19 mouse cellular contexts compared by ENCODE assay signal in the genomic region with DNA sequence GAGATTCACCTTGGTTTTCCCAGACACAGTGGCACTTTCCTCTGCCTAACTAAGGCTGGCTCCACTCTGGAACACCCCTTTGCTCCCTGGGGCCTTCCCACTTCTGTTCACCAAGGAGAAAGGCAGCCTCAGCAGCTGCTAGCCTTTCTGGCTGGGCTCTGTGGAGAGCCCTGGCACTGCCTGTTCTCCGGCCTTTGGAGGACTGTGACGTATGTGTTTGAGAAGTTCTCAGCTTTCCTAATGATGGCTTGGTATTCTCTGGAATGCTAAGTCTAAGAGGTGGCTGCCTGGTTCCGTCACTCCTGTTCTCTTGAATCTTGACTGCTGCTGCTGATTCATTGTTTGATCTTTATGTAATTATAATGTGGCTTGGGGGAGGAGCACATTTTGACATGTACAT. TPM values are rescaled to one million over a fixed set of nuclear protein-coding genes. Genes with fewer than 3 reads are reported as not detected.
DNase-seq lines count a peak whose midpoint lies in the region; ATAC-seq and TF ChIP-seq lines count a peak whose summit lies in the region.
"Had no signal": no experiment of that assay in that cellular context is flagged by ENCODE, and none has a peak within 500 bp of the region (broad histone marks: within the 10 kb centered on the region; RNA-seq: fewer than 3 reads in every experiment).

No protein-coding gene starts in this region.

- TF ChIP-seq CTCF in ES-Bruce4 (IDR thresholded peaks at IDR 0.05; ENCODE audit: low read depth, low read length), result no peak
- TF ChIP-seq CTCF in lung, postnatal 0 days (IDR thresholded peaks at IDR 0.05), result no peak

- H3K4me1 ChIP-seq in ES-Bruce4 (ENCODE audit: control insufficient read depth, insufficient read depth, low read length), result peaks cover 1% of the 10 kb centered on the region
- H3K4me1 ChIP-seq in lung, postnatal 0 days (ENCODE audit: insufficient read depth, low read depth, low read length), result peaks cover 4% of the 10 kb centered on the region; the same call in 1 of the 2 replicates
- H3K4me1 ChIP-seq: heart, embryonic 12.5 days; hindbrain, embryonic 12.5 days; liver, embryonic 13.5 days; midbrain, embryonic 12.5 days had no signal

- H3K4me2 ChIP-seq in lung, postnatal 0 days (replicated peaks; ENCODE audit: low read depth, low read length), result no peak overlapping the region
- H3K4me2 ChIP-seq: heart, embryonic 12.5 days; hindbrain, embryonic 12.5 days; liver, embryonic 13.5 days; midbrain, embryonic 12.5 days had no signal

- no peak overlapping the region for H3K4me3 ChIP-seq in ES-Bruce4 (ENCODE audit: low read depth, low read length)
- H3K4me3 ChIP-seq in lung, postnatal 0 days (ENCODE audit: low read depth, low read length), result no peak overlapping the region
- H3K4me3 ChIP-seq: heart, embryonic 12.5 days; hindbrain, embryonic 12.5 days; left cerebral cortex, adult 2 months; liver, embryonic 13.5 days; midbrain, embryonic 12.5 days had no signal

- intact Hi-C loops in gastrocnemius, postnatal 14 days (cut with DNase I; ENCODE audit: low total_unique reads), result no loop called here
- intact Hi-C loops in heart, postnatal 14 days (cut with DNase I), result no loop called here

- peak overlapping the region; percentile 86 for H3K27ac ChIP-seq in ES-Bruce4 (ENCODE audit: insufficient read depth, low read length)
- H3K27ac ChIP-seq in lung, postnatal 0 days (ENCODE audit: low read length), result peak overlapping the region; percentile 47; the same call in 1 of the 2 replicates
- H3K27ac ChIP-seq: hindbrain, embryonic 12.5 days; left cerebral cortex, adult 2 months; liver, embryonic 13.5 days; midbrain, embryonic 12.5 days had no signal

- no peak for TF ChIP-seq POLR2A in ES-Bruce4 (IDR thresholded peaks at IDR 0.05; ENCODE audit: insufficient read depth, low read length)

- WGBS in lung, postnatal 0 days, result 28% methylated on average over 3 of the region's 3 CpGs

- no peaks in the 10 kb centered on the region for H3K9me3 ChIP-seq in ES-Bruce4 (replicated peaks; ENCODE audit: control insufficient read depth, insufficient read depth, low read length, poor library complexity, severe bottlenecking)
- H3K9me3 ChIP-seq in lung, postnatal 0 days (ENCODE audit: low read length), result no peaks in the 10 kb centered on the region
- H3K9me3 ChIP-seq: heart, embryonic 12.5 days; hindbrain, embryonic 12.5 days; liver, embryonic 13.5 days; midbrain, embryonic 12.5 days had no signal

- H3K27me3 ChIP-seq in ES-Bruce4 (ENCODE audit: control insufficient read depth, insufficient read depth, low read length, poor library complexity, severe bottlenecking), result no peaks in the 10 kb centered on the region
- H3K27me3 ChIP-seq in lung, postnatal 0 days (replicated peaks; ENCODE audit: insufficient read depth, low read length), result no peaks in the 10 kb centered on the region
- H3K27me3 ChIP-seq: heart, embryonic 12.5 days; hindbrain, embryonic 12.5 days; liver, embryonic 13.5 days; midbrain, embryonic 12.5 days had no signal

- TF ChIP-seq EP300 in ES-Bruce4 (IDR thresholded peaks at IDR 0.05; ENCODE audit: insufficient read depth, low read depth, low read length), result no peak
- peak; percentile 83 for TF ChIP-seq EP300 in lung, postnatal 0 days (IDR thresholded peaks at IDR 0.05)

- ATAC-seq in lung, postnatal 0 days, result peak; percentile 99
- ATAC-seq: intestine, postnatal 0 days had no signal

- H3K9ac ChIP-seq in ES-Bruce4 (ENCODE audit: low read depth, poor library complexity, severe bottlenecking), result no peak overlapping the region
- H3K9ac ChIP-seq in lung, postnatal 0 days (replicated peaks; ENCODE audit: low read depth), result no peak overlapping the region
- H3K9ac ChIP-seq: heart, embryonic 12.5 days; hindbrain, embryonic 12.5 days; liver, embryonic 13.5 days; midbrain, embryonic 12.5 days had no signal

- no peaks in the 10 kb centered on the region for H3K36me3 ChIP-seq in ES-Bruce4 (ENCODE audit: control insufficient read depth, insufficient read depth, low read length, poor library complexity, severe bottlenecking)
- H3K36me3 ChIP-seq in lung, postnatal 0 days (ENCODE audit: insufficient read depth, low read length), result no peaks in the 10 kb centered on the region
- H3K36me3 ChIP-seq: heart, embryonic 12.5 days; hindbrain, embryonic 12.5 days; liver, embryonic 13.5 days; midbrain, embryonic 12.5 days had no signal

- DNase-seq in gastrocnemius, postnatal 14 days, result peak; percentile 4
- no peak for DNase-seq in gastrocnemius, adult 18-20 months (ENCODE audit: low spot score)
- DNase-seq in brain, adult 2 months (ENCODE audit: low read depth, low spot score), result peak; percentile 24
- peak; percentile 93 for DNase-seq in lung, postnatal 0 days (ENCODE audit: low spot score)
- no peak for DNase-seq in heart, postnatal 14 days
- no peak for DNase-seq in heart, postnatal 4 days
- no peak for DNase-seq in thymus, postnatal 25 days
- DNase-seq: cerebellum, postnatal 14 days; gastrocnemius, postnatal 10 days; kidney, postnatal 25 days; liver, embryonic 13.5 days; thymus, postnatal 14 days had no signal

RNA-seq across cellular contexts. Expression of a gene that starts 27.3 kb away (rescaled TPM):
- total RNA-seq in gastrocnemius, postnatal 14 days (2021), result not detected
- total RNA-seq in gastrocnemius, adult 18-20 months (2021), result not detected
- polyA plus RNA-seq in ES-Bruce4 (2011; ENCODE audit: insufficient read depth, insufficient read length, low read depth, missing spikeins), result not detected in 2 replicates
- not detected in 2 replicates for polyA plus RNA-seq in lung, postnatal 0 days (2015; fragmentation: Nextera tagmentation; extraction: Ambion mirVana)
- total RNA-seq in heart, postnatal 14 days (2021), result not detected
- total RNA-seq in heart, postnatal 4 days (2021), result not detected
- total RNA-seq: adrenal gland, adult 18-20 months; gastrocnemius, postnatal 10 days; left cerebral cortex, adult 2 months had no signal
- polyA plus RNA-seq: heart, embryonic 12.5 days; hindbrain, embryonic 12.5 days; intestine, postnatal 0 days; liver, embryonic 13.5 days; midbrain, embryonic 12.5 days had no signal

RNA-seq across cellular contexts. Expression of a gene that starts 38.0 kb away (rescaled TPM):
- 100 to 1,000 TPM; 731 to 785 TPM for total RNA-seq in gastrocnemius, postnatal 14 days (2021)
- total RNA-seq in gastrocnemius, adult 18-20 months (2021), result 100 to 1,000 TPM; 566 to 581 TPM
- polyA plus RNA-seq in ES-Bruce4 (2011; ENCODE audit: insufficient read depth, insufficient read length, low read depth, missing spikeins), result 1,055 and 1,149 TPM in 2 replicates
- 2,028 and 2,237 TPM in 2 replicates for polyA plus RNA-seq in lung, postnatal 0 days (2015; fragmentation: Nextera tagmentation; extraction: Ambion mirVana)
- 100 to 1,000 TPM; 632 to 681 TPM for total RNA-seq in heart, postnatal 14 days (2021)
- 100 to 1,000 TPM; 918 to 961 TPM for total RNA-seq in heart, postnatal 4 days (2021)

Comparison
In these comparisons a context has a peak if more than half of its experiments do, and no peak if none do; other contexts are left out.
1. DNase-seq: peak in gastrocnemius, postnatal 14 days (single experiment), brain, adult 2 months (single experiment) and lung, postnatal 0 days (single experiment); none in gastrocnemius, adult 18-20 months (single experiment), heart, postnatal 14 days (0 of 2), heart, postnatal 4 days (single experiment) and thymus, postnatal 25 days (single experiment).